Mouse (Mus musculus): ENCODE results near the gene Wnk1. TPM values are rescaled to one million over a fixed set of nuclear protein-coding genes. Genes with fewer than 3 reads are reported as not detected.
"Not testable (repeated sequence)": the region's sequence is repeated elsewhere in the genome, so short reads cannot be mapped to it uniquely, and the experiment has no call there.

The Wnk1 gene
- 49.3 and 50.2 TPM in 2 replicates for polyA plus RNA-seq (2015; fragmentation: Nextera tagmentation; extraction: Ambion mirVana)

DNA sequence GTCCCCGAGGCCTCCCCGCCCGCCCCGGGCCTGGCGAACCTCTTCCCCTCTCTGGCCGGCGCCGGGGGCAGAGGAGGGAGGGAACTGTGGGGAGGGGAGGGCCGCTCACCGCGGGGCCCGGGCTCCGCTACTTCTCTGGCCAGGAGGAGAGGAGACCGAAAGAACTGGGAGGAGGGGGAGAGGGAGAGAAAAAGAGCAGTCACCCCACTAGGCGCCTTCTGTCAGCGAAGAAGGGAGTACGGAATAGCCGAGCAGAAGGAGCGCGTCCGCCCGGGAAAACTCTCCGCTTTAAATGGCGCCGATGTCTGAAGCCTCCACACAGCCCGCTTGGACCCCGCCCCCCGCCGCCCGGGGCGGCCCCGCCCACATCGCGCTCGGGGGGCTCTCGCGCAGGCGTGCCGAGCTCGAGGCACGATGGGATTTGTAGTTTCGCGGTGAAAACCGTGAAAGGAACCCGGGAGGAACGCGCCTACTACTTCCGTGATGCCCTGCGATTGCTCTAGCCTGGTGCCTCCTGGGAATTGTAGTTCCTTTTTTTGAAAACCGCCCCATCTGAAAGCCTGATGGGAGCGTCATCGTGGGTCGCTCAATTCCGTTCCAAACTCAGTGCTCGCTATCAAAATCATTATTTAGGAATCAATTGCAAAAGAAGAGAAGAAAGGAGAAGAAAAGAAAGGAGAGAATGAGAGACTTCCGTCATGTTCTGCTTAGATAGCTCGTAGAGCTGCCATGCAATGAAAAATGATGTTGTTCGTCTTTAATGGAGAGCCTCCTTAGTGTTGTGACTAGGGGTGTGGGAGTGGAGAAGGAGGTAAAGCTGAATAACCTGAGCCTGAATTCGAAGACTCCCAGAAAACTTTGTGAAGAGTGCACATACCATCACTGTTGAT, at the start of gene Wnk1:
TSS of gene Wnk1 (minus strand) at position 307 of the 890 bp plus-strand sequence.
- peak within 1 kb of the TSS; percentile 81 for H3K4me2 ChIP-seq
- no peaks in the 10 kb centered on the region for H3K9me3 ChIP-seq
- ATAC-seq (ENCODE audit: insufficient read depth, low FRiP score, low read depth), result peak; percentile 93
- H3K36me3 ChIP-seq, result no peaks in the 10 kb centered on the region
- H3K4me3 ChIP-seq (replicated peaks), result peak within 1 kb of the TSS; percentile 92
- H3K4me1 ChIP-seq, result peaks cover 4% of the 10 kb centered on the region; the same call in 1 of the 2 replicates
- H3K9ac ChIP-seq, result peak within 1 kb of the TSS; percentile 84
- no peaks in the 10 kb centered on the region for H3K27me3 ChIP-seq (replicated peaks)
- WGBS, result 0% methylated on average over 59 of the region's 59 CpGs
- H3K27ac ChIP-seq, result peak within 1 kb of the TSS; percentile 99

DNA sequence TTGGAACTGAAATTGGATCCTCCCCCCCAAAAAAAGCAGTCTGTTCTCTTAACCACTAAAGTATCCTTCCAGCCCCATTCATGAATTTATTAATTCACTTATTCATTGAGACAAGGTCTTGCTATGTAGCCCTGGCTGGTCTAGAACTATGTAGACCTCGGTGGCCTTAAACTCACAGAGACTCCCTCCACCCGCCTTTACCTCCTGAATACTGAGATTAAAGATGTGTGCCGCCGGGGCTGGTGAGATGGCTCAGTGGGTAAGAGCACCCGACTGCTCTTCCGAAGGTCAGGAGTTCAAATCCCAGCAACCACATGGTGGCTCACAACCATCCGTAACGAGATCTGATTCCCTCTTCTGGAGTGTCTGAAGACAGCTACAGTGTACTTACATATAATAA, 48.6 kb upstream of the Wnk1 start:
- not testable (repeated sequence) for H3K4me3 ChIP-seq (replicated peaks); ATAC-seq (ENCODE audit: insufficient read depth, low FRiP score, low read depth); H3K9ac ChIP-seq; H3K36me3 ChIP-seq; H3K9me3 ChIP-seq; H3K27ac ChIP-seq; H3K4me2 ChIP-seq; H3K4me1 ChIP-seq; H3K27me3 ChIP-seq (replicated peaks)
- 88% methylated on average over 8 of the region's 8 CpGs for WGBS

DNA sequence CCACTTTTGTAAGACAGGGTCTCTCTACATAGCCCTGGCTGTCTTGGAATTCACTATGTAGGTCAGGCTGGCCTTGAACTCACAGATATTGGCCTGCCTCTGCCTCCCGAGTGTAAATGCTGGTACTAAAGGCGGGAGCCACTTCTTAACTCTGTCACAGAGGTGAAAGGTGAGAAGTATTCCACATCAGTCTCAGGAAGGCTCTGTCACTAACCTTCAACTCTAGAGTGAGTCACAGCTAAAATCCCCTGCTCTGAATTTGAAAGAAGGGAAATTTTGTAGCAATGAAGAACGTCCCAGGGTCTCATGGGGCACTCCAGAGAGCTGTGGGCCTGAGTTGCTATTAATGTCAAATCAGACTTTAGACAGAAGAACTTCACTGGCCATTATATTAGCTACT, 47.4 kb upstream of the Wnk1 start:
- ATAC-seq (ENCODE audit: insufficient read depth, low FRiP score, low read depth), result no peak
- no peaks in the 10 kb centered on the region for H3K9me3 ChIP-seq
- no peak overlapping the region for H3K4me3 ChIP-seq (replicated peaks)
- 68% methylated on average over 3 of the region's 3 CpGs for WGBS
- no peaks in the 10 kb centered on the region for H3K4me1 ChIP-seq
- H3K27ac ChIP-seq, result no peak overlapping the region
- no peaks in the 10 kb centered on the region for H3K27me3 ChIP-seq (replicated peaks)
- no peak overlapping the region for H3K9ac ChIP-seq
- no peaks in the 10 kb centered on the region for H3K36me3 ChIP-seq
- H3K4me2 ChIP-seq, result no peak overlapping the region

DNA sequence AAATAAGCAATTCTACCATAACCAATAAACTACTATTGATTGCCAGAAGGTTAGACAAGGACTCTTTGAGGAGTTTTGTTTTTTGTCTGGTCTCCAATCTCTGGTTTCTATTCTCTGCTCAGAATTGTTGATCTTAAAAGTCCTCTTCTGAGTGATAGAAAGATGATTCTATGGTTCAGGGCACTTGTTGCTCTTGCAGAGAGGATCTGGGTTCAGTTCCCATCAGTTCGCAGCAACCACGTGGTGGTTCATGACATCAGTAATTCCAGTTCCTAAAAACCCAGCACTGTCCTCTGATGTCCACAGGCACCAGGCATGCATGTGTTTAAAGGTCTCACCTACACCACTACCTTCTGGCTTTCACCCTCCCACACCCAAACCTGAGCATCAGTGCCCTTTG, 46.5 kb upstream of the Wnk1 start:
- Histone ChIP-seq H3K4me2 (no peak overlapping the region), H3K4me1 (no peaks in the 10 kb centered on the region), H3K4me3 (replicated peaks) (no peak overlapping the region), H3K9me3 (no peaks in the 10 kb centered on the region), H3K27me3 (replicated peaks) (no peaks in the 10 kb centered on the region), H3K27ac (no peak overlapping the region), H3K9ac (no peak overlapping the region), H3K36me3 (no peaks in the 10 kb centered on the region)
- no peak for ATAC-seq (ENCODE audit: insufficient read depth, low FRiP score, low read depth)
- WGBS, result 93% methylated on average over 2 of the region's 2 CpGs

DNA sequence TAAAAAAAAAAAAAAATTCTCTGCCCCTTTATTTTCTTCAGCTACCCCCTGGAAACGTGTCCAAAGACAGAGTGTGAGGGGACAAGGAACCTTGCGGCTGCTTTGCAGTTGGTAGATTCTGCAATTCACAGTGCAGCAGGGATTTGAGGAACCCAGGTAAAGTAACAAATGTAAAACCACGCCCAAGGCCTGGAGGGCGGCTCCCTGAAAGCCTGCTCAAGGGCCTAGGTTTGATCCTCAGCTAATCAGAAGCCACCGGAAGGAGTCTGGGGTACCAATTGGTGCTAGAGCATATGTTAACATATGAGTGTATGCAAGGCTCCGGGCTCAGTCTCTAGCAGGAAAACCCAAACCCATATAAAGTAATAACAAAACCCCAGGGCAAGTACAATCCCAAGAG, 45.0 kb upstream of the Wnk1 start:
- Histone ChIP-seq H3K4me1 (no peaks in the 10 kb centered on the region), H3K9ac (no peak overlapping the region), H3K36me3 (no peaks in the 10 kb centered on the region), H3K27ac (no peak overlapping the region), H3K4me2 (no peak overlapping the region), H3K27me3 (replicated peaks) (no peaks in the 10 kb centered on the region), H3K9me3 (no peaks in the 10 kb centered on the region), H3K4me3 (replicated peaks) (no peak overlapping the region)
- 67% methylated on average over 6 of the region's 6 CpGs for WGBS
- no peak for ATAC-seq (ENCODE audit: insufficient read depth, low FRiP score, low read depth)

DNA sequence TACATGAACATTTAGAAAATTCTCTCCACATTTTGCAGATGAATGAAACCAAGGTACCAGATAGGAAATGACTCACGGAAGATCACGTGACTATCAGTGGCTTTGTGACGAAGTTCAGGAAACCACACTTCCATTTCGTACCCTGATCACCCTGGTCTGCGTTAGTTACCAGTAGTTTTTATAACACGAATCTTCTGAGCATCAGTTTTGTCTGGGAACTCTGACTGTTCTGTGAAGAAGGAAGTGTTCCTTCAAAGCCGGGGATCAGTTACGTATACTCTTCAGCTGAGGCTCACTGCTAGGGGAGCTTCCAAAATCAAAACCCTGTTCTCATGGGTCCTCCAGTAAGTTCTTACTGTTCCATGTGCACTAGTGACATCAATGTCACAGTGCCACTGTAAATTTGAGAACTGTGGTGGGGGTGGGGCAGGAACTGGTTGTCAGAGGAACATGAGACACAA, 44.5 kb upstream of the Wnk1 start:
- Histone ChIP-seq H3K9me3 (no peaks in the 10 kb centered on the region), H3K36me3 (no peaks in the 10 kb centered on the region), H3K4me1 (no peaks in the 10 kb centered on the region), H3K4me2 (no peak overlapping the region), H3K9ac (no peak overlapping the region), H3K4me3 (replicated peaks) (no peak overlapping the region), H3K27me3 (replicated peaks) (no peaks in the 10 kb centered on the region), H3K27ac (no peak overlapping the region)
- no peak for ATAC-seq (ENCODE audit: insufficient read depth, low FRiP score, low read depth)
- 75% methylated on average over 8 of the region's 8 CpGs for WGBS

DNA sequence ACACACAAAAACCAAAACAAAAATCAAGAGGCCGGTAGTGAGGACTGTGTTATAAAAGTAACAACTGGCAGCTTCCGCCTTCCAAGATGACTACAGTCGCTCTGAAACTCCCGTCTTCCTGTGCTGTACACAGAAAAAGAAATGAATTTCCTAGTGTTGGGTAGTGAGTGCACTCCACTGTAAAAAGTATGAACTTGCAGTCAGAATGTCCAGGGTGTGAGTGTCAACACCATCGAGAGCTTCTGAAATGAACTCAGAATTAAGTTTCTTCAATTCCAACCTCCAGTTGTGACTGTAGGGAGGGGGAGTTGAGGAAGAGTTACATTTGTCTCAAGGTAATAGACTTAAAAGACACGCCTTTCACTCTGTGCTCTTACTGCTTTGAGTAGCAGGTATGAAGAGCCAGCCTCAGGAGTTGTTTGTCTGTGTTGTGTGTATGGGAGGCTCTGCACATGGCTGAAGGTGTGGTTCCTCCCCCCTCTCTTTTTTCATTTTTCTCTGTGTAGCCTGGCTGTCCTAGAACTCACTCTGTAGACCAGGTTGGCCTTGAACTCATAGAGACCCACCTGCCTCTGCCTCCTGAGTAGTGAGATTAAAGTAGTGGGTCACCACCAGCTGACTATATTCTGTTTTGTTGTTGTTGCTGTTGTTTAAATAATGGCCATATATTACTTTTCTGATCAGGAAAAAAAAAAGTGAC, 43.9 kb upstream of the Wnk1 start:
- Histone ChIP-seq H3K27ac (no peak overlapping the region), H3K4me3 (replicated peaks) (no peak overlapping the region), H3K36me3 (no peaks in the 10 kb centered on the region), H3K9ac (no peak overlapping the region), H3K9me3 (no peaks in the 10 kb centered on the region), H3K4me2 (no peak overlapping the region), H3K4me1 (no peaks in the 10 kb centered on the region), H3K27me3 (replicated peaks) (no peaks in the 10 kb centered on the region)
- no peak for ATAC-seq (ENCODE audit: insufficient read depth, low FRiP score, low read depth)
- 89% methylated on average over 6 of the region's 6 CpGs for WGBS

DNA sequence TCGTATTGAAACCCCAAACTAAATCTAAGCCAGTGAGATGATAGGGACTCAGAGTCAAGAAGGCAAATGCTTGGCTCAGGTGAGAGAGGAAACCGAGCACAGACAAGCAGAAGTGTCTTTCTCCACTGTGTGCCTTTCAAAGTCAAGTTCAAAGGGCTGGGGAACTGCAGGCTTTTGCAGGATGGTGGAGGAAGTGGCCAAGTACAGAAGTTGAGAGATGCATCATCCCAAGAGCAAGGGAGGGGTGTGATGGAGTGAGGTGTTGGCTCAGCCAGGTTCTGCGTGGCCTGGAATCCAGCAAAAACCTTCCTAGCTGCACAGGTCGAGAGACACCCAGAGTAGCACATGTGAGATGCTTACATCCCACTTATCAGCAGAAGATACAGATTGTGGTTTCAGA, 43.0 kb upstream of the Wnk1 start:
- H3K36me3 ChIP-seq, result no peaks in the 10 kb centered on the region
- no peaks in the 10 kb centered on the region for H3K9me3 ChIP-seq
- no peak overlapping the region for H3K4me2 ChIP-seq
- H3K4me1 ChIP-seq, result no peaks in the 10 kb centered on the region
- H3K27me3 ChIP-seq (replicated peaks), result no peaks in the 10 kb centered on the region
- H3K27ac ChIP-seq, result no peak overlapping the region
- ATAC-seq (ENCODE audit: insufficient read depth, low FRiP score, low read depth), result no peak
- 83% methylated on average over 4 of the region's 4 CpGs for WGBS
- no peak overlapping the region for H3K9ac ChIP-seq
- H3K4me3 ChIP-seq (replicated peaks), result no peak overlapping the region

DNA sequence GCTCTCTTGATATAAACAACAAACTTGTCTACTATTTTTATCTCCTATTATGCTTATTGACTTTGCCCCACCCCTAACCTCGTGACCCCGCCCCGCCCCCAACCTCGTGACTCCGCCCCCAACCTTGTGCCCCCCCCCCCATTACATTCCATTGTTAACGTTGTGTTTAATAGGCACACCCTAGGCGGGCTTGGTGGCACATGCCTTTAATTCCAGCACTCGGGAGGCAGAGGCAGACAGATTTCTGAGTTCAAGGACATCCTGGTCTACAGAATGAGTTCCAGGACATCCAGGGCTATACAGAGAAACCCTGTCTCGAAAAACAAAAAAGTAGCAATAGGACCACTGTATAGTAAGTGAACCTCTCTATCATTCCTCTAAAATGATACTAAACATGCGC, 41.1 kb upstream of the Wnk1 start:
- 80% methylated on average over 10 of the region's 10 CpGs for WGBS
- H3K4me2 ChIP-seq, result no peak overlapping the region
- no peak overlapping the region for H3K9ac ChIP-seq
- H3K9me3 ChIP-seq, result no peaks in the 10 kb centered on the region
- H3K27ac ChIP-seq, result no peak overlapping the region
- no peak overlapping the region for H3K4me3 ChIP-seq (replicated peaks)
- H3K4me1 ChIP-seq, result no peaks in the 10 kb centered on the region
- no peak for ATAC-seq (ENCODE audit: insufficient read depth, low FRiP score, low read depth)
- H3K36me3 ChIP-seq, result no peaks in the 10 kb centered on the region
- H3K27me3 ChIP-seq (replicated peaks), result no peaks in the 10 kb centered on the region

DNA sequence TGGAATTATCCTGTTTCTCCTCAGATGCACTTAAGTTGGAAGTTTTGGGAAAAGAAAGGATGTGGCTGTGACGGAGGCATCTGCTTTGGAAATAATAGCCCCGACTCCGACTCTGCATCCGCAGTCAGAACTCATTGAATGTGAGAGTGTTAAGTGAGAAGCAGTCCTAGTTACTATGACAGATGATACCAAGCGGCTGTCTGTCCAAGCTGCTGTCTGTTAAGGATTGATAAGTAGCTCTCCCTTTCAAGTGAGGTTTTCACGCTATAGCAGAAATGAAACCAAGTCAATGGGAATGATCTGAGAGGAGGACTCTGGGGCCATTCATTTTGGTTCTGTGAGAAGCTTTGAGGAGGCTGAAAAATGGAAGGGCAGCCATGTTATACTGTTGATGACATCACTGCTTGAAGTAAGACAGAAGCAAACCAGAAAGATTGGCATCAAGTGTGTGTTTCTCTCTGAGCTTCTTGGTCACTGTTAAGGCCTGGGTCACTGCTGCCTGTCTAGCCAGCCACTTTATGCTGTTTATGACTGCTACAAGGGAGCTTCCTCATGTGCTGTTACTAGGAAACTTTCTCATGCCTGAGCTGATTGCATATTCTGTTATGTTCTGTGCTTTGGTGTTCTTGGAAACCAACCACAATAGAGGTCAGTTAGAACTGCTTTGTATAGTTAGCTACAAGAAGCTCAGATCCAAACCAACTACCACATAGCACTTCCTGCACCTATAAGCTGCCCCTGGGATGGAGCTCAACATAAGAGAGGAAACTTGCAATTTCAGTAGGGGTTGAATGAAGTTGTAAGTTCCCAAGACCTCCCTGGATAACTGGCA, 38.4 kb upstream of the Wnk1 start:
- 72% methylated on average over 6 of the region's 6 CpGs for WGBS
- Histone ChIP-seq H3K27ac (no peak overlapping the region), H3K9ac (no peak overlapping the region), H3K4me3 (replicated peaks) (no peak overlapping the region), H3K36me3 (no peaks in the 10 kb centered on the region), H3K4me1 (no peaks in the 10 kb centered on the region), H3K4me2 (no peak overlapping the region), H3K27me3 (replicated peaks) (no peaks in the 10 kb centered on the region), H3K9me3 (no peaks in the 10 kb centered on the region)
- ATAC-seq (ENCODE audit: insufficient read depth, low FRiP score, low read depth), result no peak

DNA sequence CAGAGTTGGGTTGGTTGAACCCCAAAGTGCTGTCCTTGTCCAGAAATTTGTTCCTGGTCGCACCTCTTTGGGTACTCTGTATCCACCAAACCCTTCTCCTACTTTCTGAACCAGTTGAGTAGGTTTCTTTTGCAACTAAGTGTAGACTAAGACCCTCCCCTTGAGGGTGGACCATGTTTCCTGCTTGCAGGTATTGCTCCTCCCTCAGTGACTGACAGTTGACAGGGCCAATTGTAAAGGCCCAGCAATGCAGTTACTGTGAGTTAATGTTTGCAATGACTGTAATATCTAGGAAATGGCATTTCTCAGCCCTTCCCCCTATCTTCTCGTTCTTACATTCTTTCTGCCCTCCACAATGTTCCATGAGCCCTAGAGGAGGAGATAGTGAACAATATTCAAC, 34.2 kb upstream of the Wnk1 start:
- Histone ChIP-seq H3K9me3 (no peaks in the 10 kb centered on the region), H3K27me3 (replicated peaks) (no peaks in the 10 kb centered on the region), H3K4me1 (no peaks in the 10 kb centered on the region), H3K4me3 (replicated peaks) (no peak overlapping the region), H3K36me3 (no peaks in the 10 kb centered on the region), H3K27ac (no peak overlapping the region), H3K4me2 (no peak overlapping the region), H3K9ac (no peak overlapping the region)
- 79% methylated on average over 2 of the region's 2 CpGs for WGBS
- ATAC-seq (ENCODE audit: insufficient read depth, low FRiP score, low read depth), result no peak

DNA sequence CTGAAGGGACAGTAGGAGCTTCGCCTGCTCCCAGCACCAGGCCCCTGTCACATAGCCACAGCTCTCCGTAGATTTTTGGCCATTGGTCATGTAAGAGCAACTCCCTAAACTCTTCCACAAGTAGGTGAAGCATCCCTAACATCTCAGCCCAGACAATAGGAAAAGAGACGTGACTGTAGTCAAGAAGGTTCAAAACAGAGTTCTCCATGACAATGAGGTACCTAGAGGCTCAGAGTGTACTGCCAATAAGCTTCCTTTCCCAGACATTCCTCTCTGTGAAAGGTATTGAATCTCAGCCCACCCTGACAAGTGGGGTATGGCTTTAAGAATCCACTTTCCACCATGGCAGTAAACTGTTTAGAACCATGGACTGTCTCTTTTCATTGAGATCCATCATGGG, 31.1 kb upstream of the Wnk1 start:
- no peak for ATAC-seq (ENCODE audit: insufficient read depth, low FRiP score, low read depth)
- Histone ChIP-seq H3K4me3 (replicated peaks) (no peak overlapping the region), H3K27ac (no peak overlapping the region), H3K27me3 (replicated peaks) (no peaks in the 10 kb centered on the region), H3K9ac (no peak overlapping the region), H3K36me3 (no peaks in the 10 kb centered on the region), H3K9me3 (no peaks in the 10 kb centered on the region), H3K4me2 (no peak overlapping the region), H3K4me1 (no peaks in the 10 kb centered on the region)
- WGBS, result 83% methylated on average over 3 of the region's 3 CpGs

All from stomach, embryonic 15.5 days (tissue).